Mouse (Mus musculus): ENCODE measurements around the gene Srarp.
A peak's percentile ranks its signal among the peaks of the same experiment; 100 is the strongest.

DNA sequence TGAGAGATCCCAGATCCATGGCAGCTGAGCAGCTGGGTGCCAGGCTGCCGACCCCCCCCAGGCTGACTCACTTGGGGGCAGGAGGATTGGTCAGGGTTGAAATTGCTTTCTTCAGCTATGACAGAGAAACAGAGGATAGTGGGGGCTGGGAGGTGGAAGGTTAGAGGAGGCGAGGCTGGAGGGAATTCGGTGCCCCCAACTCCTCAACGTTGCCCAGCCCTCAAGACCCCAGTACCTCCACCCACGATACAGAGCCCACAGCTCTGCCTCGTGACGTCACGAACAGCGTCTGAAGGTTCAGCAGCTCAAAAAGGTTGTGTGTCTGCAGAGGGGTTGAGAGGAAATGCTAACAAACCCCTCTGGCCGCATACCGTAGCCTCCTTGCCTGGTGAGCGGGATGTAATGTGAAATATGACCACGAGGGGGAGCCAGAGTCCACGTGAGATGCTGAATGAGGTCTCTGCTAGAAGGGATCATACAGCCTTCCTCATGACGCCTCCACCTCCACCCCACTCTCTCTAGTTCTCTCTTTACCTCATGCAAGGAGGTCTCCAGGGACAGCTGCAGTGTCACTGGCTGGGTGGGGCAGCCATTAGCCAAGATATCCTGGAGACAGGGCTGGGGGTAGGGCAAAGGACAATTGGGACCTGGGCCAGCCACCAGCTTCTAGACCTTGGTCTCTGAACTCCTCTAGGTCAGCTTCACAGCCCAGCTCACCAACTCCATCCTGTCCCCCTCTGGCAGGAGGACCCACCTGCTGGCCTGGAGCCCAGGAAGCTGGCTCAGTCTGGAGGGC, 31.2 kb downstream of the Srarp start:
- TF ChIP-seq CTCF (IDR thresholded peaks at IDR 0.05; ENCODE audit: low read depth, low read length) (peak; percentile 93), POLR2A (IDR thresholded peaks at IDR 0.05; ENCODE audit: extremely low read depth, insufficient read depth, low read length) (no peak)
